Mouse (Mus musculus) frontal cortex, postnatal 36 days (tissue): ENCODE results near the gene Sdccag8.
A peak's percentile ranks its signal among the peaks of the same experiment; 100 is the strongest.

Source experiments
- DNase-seq, 2 experiments: peaks; one replicate each; pipeline ENCODE4 v3.0.0; 2022; ENCODE audit warnings: low spot score in 2 of 2

Sdccag8 gene

GRCm38 (mm10) chr1:177051366-177051963, 237.0 kb downstream of the Sdccag8 start:
- peak in 1 of 2 experiments; percentile 62 for DNase-seq

DNA sequence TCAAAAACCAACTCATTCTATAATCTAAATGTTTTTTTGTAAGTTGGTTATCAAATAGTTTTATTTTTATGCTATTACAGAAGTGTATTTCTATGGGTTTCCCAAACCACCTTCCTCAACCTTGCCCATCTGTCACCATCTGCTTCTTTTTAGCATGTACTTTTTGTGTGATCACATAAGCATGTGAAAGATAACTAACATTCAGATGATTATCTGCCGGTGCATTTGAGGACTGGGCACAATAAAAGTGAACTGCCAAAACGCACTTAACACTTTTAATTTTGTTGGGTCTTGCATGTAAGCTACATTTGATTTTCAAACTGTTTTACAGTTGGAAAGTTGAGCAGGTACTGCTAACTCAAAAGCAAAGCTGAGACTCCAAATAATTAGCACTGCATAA, 240.4 kb downstream of the Sdccag8 start:
- DNase-seq = no peak

GRCm38 (mm10) chr1:177061761-177062160, 247.3 kb downstream of the Sdccag8 start:
- no peak for DNase-seq

- no peak for DNase-seq
These were observed 251.3 kb downstream of the Sdccag8 start for GRCm38 (mm10) chr1:177065732-177066131.

- no peak for DNase-seq
These were observed 252.7 kb downstream of the Sdccag8 start for GRCm38 (mm10) chr1:177067123-177067646.

DNA sequence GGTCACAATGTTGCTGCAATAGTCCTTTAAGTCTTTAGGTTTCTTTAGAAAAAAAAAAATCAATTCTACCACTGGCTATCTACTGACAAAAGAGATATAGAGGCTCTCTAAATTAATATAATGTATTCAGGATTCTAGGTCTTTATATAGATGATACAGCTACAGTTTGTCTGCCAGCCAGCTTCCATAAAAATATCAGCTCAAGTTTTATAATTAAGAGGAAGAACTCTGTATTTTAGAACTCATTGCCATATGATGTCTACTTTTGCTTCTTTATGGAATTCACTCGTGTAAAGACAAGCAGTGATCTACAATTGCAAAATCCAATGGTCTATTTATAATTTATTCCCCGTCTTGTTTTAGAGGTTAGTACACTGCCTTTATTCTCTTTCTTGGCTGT, 254.7 kb downstream of the Sdccag8 start:
- no peak for DNase-seq
